Mouse (Mus musculus): ENCODE measurements around the gene Hps5.

Hps5 gene

DNA sequence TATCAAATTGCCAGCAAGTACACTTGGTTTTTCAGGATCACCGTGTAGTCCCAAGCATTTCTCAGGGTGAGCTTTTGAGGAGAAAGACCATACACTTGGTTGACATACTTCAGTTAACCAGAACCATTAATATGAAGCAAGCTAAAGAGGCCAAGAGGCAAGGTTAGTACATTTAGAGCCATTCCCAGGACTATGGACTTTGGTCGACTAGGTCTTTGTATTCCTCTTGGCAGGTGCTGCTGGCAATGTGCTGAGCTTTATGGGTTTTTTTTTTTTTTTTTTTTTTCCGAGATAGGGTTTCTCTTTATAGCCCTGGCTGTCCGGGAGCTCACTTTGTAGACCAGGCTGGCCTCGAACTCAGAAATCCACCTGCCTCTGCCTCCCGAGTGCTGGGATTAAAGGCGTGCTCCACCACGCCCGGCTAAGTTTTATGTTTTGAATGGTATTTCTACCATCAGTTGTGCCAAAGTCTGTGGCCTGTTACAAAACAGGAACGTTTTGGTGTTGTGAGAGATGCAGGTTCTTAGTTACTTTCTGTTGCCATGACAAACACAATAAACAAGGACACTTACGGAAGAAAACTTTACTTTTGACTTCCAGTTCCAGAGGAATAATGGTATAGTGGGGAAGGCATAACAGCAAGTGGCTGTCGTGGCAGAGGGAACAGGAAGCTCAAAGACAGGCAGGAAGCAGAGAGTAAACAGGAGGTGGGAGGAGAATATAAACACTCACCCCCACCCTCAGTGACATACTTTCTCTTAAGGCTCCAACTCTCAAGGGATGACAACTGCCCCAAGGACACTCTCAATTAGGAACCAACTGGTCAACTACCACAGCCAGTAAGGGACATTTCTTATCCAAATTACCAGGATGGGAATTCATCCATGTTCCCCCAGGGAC is 57.1 kb downstream of the Hps5 start:
- no peak for DNase-seq (ENCODE audit: low read depth in 1 of 2, low spot score in 2 of 2)

GRCm38 (mm10) chr7:46734983-46735382 is 60.9 kb downstream of the Hps5 start:
- DNase-seq (ENCODE audit: low read depth in 1 of 2, low spot score in 2 of 2), result no peak

GRCm38 (mm10) chr7:46732458-46732857 is 63.4 kb downstream of the Hps5 start, which contains the start of gene Saa4:
TSS of gene Saa4 (minus strand) at chr7:46732603.
- no peak for DNase-seq (ENCODE audit: low read depth in 1 of 2, low spot score in 2 of 2)

DNA sequence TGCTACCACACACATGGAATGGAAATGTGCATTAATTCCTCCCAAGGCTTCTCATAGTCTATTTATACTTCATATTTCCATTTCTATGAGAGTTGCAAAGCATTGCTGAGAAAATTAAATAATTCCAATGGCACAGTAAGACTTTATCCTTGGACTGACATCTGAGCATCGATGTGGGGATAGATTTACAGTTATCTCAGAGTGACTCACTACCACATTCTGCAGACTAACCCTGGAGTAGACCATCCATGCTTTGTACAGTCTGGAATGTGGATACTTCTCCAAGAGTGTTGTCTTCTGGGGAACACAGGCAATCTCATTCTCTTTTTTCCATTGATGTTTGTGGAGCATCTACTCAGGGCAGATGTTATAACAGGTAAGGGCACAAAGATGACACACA is 68.3 kb downstream of the Hps5 start:
- no peak for DNase-seq (ENCODE audit: low read depth in 1 of 2, low spot score in 2 of 2)

- DNase-seq (ENCODE audit: low read depth in 1 of 2, low spot score in 2 of 2), result no peak
Measured at GRCm38 (mm10) chr7:46724396-46724795, 71.5 kb downstream of the Hps5 start.

DNA sequence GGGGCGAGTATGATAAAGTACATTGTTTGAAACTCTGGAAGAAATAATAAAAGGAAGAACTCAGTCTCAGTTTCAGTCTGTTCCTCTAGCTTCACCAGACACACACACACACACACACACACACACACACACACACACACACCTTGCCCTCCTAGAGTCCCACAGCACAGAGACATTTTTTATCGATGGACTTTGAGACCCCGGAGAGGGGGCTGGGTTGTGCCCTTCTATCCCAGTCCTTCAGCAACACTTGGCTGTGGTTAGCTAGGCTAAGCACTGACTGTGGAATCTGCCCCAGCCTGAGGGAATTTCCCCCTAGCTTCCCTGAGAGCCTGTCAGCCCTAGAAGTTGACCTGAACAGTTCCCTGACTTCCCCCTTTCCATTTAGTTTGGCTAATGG is 72.0 kb downstream of the Hps5 start:
- no peak for DNase-seq (ENCODE audit: low read depth in 1 of 2, low spot score in 2 of 2)

GRCm38 (mm10) chr7:46723354-46723753 is 72.5 kb downstream of the Hps5 start:
- no peak for DNase-seq (ENCODE audit: low read depth in 1 of 2, low spot score in 2 of 2)

DNA sequence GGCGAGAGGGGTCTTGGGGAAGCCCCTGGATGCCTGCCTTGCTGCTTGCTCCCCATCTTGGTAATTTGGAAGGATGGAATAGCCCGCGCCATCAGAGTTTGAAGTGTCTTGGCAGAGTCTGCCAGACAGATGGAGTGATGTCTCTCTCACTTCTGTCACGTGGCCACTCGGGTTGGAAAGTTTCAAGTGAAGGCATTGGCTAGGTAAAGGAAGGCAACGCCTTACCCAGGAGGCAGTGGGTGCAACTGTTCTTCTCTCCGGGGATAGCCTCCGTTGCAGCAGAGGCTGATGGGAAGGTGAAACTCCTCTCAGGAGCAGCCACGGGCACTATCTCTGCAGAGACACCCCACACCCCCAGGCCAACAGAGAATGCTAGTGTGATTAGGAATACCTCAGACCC is 75.4 kb downstream of the Hps5 start:
- DNase-seq (ENCODE audit: low read depth in 1 of 2, low spot score in 2 of 2), result no peak

- DNase-seq (ENCODE audit: low read depth in 1 of 2, low spot score in 2 of 2), result no peak
Measured at GRCm38 (mm10) chr7:46719526-46719925, 76.3 kb downstream of the Hps5 start.

GRCm38 (mm10) chr7:46718591-46719270 is 77.1 kb downstream of the Hps5 start:
- DNase-seq (ENCODE audit: low read depth in 1 of 2, low spot score in 2 of 2), result no peak

GRCm38 (mm10) chr7:46716897-46717296 is 79.0 kb downstream of the Hps5 start:
- no peak for DNase-seq (ENCODE audit: low read depth in 1 of 2, low spot score in 2 of 2)

- no peak for DNase-seq (ENCODE audit: low read depth in 1 of 2, low spot score in 2 of 2)
Measured at GRCm38 (mm10) chr7:46715600-46715999, 80.3 kb downstream of the Hps5 start, which contains the start of gene Saa3. TSS of gene Saa3 (minus strand) at chr7:46715700.

DNA sequence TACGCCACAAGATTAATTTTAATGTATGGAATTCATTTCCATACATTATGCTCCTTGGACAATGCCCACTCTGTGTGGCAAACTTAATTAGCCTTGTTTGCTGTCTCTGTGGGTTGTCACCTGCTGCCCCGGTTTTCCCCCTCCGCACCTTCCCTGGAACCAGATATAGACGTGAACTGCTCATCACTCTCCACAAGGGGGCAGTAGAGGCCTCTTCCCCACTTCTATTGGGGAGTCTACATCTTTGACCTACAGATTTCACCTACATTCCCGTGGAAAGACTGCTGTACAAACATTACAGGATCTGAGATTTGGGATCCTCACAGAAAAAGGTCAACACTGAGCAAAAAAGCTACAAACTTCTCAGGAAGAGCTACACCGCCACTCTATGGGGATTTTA is 81.3 kb downstream of the Hps5 start:
- peak in 1 of 2 experiments; percentile 52 for DNase-seq (ENCODE audit: low read depth in 1 of 2, low spot score in 2 of 2)

GRCm38 (mm10) chr7:46712250-46712649 is 83.6 kb downstream of the Hps5 start:
- no peak for DNase-seq (ENCODE audit: low read depth in 1 of 2, low spot score in 2 of 2)
